Mouse (Mus musculus): Measurements from ENCODE around the gene Dyx1c1. TPM values are rescaled to one million over a fixed set of nuclear protein-coding genes. Genes with fewer than 3 reads are reported as not detected.

Dyx1c1 gene
- polyA plus RNA-seq, 1 experiment = 0.23 TPM

DNA sequence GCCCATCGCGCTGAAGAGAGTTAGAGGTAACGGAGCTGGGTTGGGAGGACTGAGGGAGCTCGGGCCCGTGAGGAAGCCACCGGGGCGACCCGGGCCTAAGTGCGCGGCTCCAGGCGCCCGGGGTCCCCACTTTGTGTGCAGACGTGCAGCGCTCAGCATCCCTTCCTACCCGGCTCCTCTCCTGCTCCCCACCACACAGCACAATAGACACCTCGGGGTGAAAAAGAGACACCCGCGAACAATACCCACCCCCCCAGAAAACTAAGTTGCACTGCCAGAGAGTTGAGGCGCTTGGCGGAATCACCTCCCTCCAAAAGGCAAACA, 32.7 kb upstream of the Dyx1c1 start:
- TF ChIP-seq CTCF (IDR thresholded peaks at IDR 0.05; ENCODE audit: extremely low read depth, insufficient read depth, insufficient read length, insufficient replicate concordance) = no peak
- TF ChIP-seq POLR2A (IDR thresholded peaks at IDR 0.05; ENCODE audit: low read depth, low read length) = no peak
- H3K27me3 ChIP-seq (ENCODE audit: control insufficient read depth, insufficient read depth, low read length) = peaks cover 15% of the 10 kb centered on the region
- no peaks in the 10 kb centered on the region for H3K36me3 ChIP-seq (ENCODE audit: control insufficient read depth, insufficient read depth, low read length)
- H3K4me3 ChIP-seq (ENCODE audit: extremely low read depth, insufficient read depth, insufficient read length) = peak overlapping the region; percentile 27; the same call in 1 of the 2 replicates
- no peak overlapping the region for H3K27ac ChIP-seq (ENCODE audit: insufficient read depth, low read length)
- no peaks in the 10 kb centered on the region; the same call in 1 of the 2 replicates for H3K4me1 ChIP-seq (ENCODE audit: control insufficient read depth, insufficient read depth, insufficient read length)
- DNase-seq (ENCODE audit: low read depth in 1 of 2, low spot score in 2 of 2) = no peak
- WGBS = 11% methylated on average over 20 of the region's 20 CpGs

DNA sequence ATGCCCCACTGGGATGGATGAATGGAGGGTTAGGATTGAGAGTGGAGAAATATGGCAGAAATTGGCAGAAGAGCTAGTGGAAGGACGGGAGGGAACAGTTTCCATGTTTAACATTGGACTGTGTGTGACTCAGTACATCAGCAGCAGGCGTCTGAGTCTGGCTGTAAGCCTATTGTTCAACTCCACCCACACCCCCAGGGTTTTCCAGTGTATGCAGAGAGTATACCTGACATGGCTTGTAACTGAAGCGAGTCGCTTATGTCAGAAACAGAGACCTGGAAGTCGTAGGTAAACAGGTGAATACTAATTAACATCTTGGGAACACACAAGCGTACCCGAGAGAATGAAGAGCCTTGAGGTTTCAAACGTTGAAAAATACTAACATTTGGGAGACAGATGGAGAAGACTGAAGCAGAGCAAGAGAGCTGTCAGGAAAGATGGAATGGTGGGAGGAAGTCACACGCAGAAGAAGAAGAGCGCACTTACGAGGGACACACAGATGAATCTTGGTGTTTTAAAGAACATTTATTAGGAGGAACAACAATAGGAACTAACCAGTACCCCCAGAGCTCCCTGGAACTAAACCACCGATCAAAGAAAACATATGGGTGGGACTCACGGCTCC, 27.3 kb upstream of the Dyx1c1 start:
- no peak for TF ChIP-seq CTCF (IDR thresholded peaks at IDR 0.05; ENCODE audit: extremely low read depth, insufficient read depth, insufficient read length, insufficient replicate concordance)
- no peaks in the 10 kb centered on the region; the same call in none of the 2 replicates for H3K27me3 ChIP-seq (ENCODE audit: control insufficient read depth, insufficient read depth, low read length)
- no peaks in the 10 kb centered on the region for H3K4me1 ChIP-seq (ENCODE audit: control insufficient read depth, insufficient read depth, insufficient read length)
- no peak overlapping the region for H3K4me3 ChIP-seq (ENCODE audit: extremely low read depth, insufficient read depth, insufficient read length)
- H3K27ac ChIP-seq (ENCODE audit: insufficient read depth, low read length) = no peak overlapping the region
- 83% methylated on average over 13 of the region's 13 CpGs for WGBS
- H3K36me3 ChIP-seq (ENCODE audit: control insufficient read depth, insufficient read depth, low read length) = no peaks in the 10 kb centered on the region
- no peak for DNase-seq (ENCODE audit: low read depth in 1 of 2, low spot score in 2 of 2)

DNA sequence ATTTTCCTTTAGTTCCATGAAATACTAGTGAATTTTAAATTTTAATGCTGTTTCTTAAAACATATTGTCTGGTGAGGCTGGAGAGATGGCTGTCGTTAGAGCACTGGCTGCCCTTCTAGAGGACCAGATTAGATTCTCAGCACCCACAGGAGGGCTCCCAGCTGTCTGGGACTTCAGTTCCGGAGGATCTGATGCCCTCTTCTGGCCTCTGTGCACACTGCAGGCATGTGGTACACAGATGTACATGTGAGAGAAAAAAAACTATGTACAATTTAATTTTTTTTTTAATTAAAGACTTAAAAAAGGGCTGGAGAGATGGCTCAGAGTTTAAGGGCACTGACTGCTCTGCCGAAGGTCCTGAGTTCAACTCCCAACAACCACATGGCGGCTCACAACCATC, 23.3 kb upstream of the Dyx1c1 start:
- no peak for DNase-seq (ENCODE audit: low read depth in 1 of 2, low spot score in 2 of 2)
- Histone ChIP-seq H3K27ac (ENCODE audit: insufficient read depth, low read length) (no peak overlapping the region), H3K27me3 (ENCODE audit: control insufficient read depth, insufficient read depth, low read length) (no peaks in the 10 kb centered on the region; the same call in 1 of the 2 replicates), H3K36me3 (ENCODE audit: control insufficient read depth, insufficient read depth, low read length) (no peaks in the 10 kb centered on the region), H3K4me3 (ENCODE audit: extremely low read depth, insufficient read depth, insufficient read length) (no peak overlapping the region), H3K4me1 (ENCODE audit: control insufficient read depth, insufficient read depth, insufficient read length) (no peaks in the 10 kb centered on the region)
- TF ChIP-seq POLR2A (IDR thresholded peaks at IDR 0.05; ENCODE audit: low read depth, low read length) (no peak), CTCF (IDR thresholded peaks at IDR 0.05; ENCODE audit: extremely low read depth, insufficient read depth, insufficient read length, insufficient replicate concordance) (no peak)
- 89% methylated on average over 4 of the region's 4 CpGs for WGBS

DNA sequence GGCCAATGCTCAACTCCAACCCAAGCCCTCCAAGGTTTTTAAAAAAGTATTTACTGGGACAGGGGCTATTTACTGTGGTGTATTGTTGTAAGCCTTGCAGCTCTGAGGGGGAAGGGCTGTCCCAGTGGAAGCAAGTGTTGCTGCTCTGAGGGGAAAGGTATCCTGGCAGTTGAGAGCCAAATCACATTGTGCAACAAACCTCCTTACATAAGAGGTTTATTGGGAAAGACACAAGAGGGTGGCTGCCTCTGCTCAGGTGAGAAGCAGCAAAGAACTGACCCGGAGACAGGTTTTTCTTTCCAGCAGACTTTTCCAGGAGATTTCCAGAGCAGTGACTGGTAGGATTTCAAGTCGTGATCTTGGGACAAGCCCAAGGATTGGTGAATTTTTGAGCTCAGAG, 22.3 kb upstream of the Dyx1c1 start:
- WGBS = 90% methylated on average over 2 of the region's 2 CpGs
- no peak overlapping the region for H3K4me3 ChIP-seq (ENCODE audit: extremely low read depth, insufficient read depth, insufficient read length)
- no peak for DNase-seq (ENCODE audit: low read depth in 1 of 2, low spot score in 2 of 2)
- no peaks in the 10 kb centered on the region; the same call in 1 of the 2 replicates for H3K27me3 ChIP-seq (ENCODE audit: control insufficient read depth, insufficient read depth, low read length)
- H3K27ac ChIP-seq (ENCODE audit: insufficient read depth, low read length) = no peak overlapping the region
- H3K36me3 ChIP-seq (ENCODE audit: control insufficient read depth, insufficient read depth, low read length) = no peaks in the 10 kb centered on the region
- no peak for TF ChIP-seq CTCF (IDR thresholded peaks at IDR 0.05; ENCODE audit: extremely low read depth, insufficient read depth, insufficient read length, insufficient replicate concordance)
- TF ChIP-seq POLR2A (IDR thresholded peaks at IDR 0.05; ENCODE audit: low read depth, low read length) = no peak
- no peaks in the 10 kb centered on the region for H3K4me1 ChIP-seq (ENCODE audit: control insufficient read depth, insufficient read depth, insufficient read length)

DNA sequence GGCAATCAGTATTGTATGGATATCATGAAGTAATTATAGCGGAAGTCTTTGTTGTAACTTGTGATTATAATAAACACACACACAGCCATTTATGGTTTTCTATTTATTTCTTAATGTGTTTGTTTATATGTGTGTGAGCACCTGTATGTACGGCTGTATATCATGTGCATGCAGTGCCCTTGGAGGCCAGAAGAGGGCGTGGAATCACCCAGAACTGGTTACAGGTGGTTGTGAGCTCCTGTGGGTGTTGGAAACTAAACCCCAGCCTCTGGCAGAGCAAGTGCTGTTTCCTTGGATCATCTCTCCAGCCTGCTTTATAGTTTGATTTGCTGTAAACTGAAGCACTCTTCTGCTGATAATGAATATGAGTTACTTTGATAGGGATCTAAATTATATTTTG, 15.2 kb upstream of the Dyx1c1 start:
- Histone ChIP-seq H3K36me3 (ENCODE audit: control insufficient read depth, insufficient read depth, low read length) (no peaks in the 10 kb centered on the region), H3K27ac (ENCODE audit: insufficient read depth, low read length) (no peak overlapping the region), H3K4me3 (ENCODE audit: extremely low read depth, insufficient read depth, insufficient read length) (no peak overlapping the region), H3K27me3 (ENCODE audit: control insufficient read depth, insufficient read depth, low read length) (no peaks in the 10 kb centered on the region), H3K4me1 (ENCODE audit: control insufficient read depth, insufficient read depth, insufficient read length) (no peaks in the 10 kb centered on the region)
- WGBS = 76% methylated on average over 3 of the region's 3 CpGs
- no peak for TF ChIP-seq POLR2A (IDR thresholded peaks at IDR 0.05; ENCODE audit: low read depth, low read length)
- TF ChIP-seq CTCF (IDR thresholded peaks at IDR 0.05; ENCODE audit: extremely low read depth, insufficient read depth, insufficient read length, insufficient replicate concordance) = no peak
- DNase-seq (ENCODE audit: low read depth in 1 of 2, low spot score in 2 of 2) = no peak

DNA sequence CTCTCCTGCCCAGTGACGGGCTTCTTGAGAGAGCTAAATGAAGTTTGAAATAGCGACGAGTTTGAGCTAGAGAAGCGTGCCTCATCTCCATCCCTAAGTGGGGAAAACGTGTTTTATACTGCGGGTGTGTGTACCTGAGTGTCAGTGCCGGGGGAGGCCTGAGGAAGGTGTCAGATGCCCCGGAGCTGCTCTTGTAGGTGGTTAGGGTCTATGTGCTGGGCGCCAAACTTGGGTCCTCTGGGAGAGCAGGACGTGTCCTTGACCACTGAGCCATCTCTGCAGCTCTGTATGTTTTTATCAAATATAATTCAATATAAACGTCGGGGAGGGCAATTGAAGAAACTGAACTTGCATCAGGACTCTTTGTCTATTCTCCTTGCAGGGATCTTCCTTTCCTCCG, 14.3 kb upstream of the Dyx1c1 start:
- Histone ChIP-seq H3K4me3 (ENCODE audit: extremely low read depth, insufficient read depth, insufficient read length) (no peak overlapping the region), H3K27me3 (ENCODE audit: control insufficient read depth, insufficient read depth, low read length) (no peaks in the 10 kb centered on the region), H3K27ac (ENCODE audit: insufficient read depth, low read length) (no peak overlapping the region), H3K36me3 (ENCODE audit: control insufficient read depth, insufficient read depth, low read length) (no peaks in the 10 kb centered on the region), H3K4me1 (ENCODE audit: control insufficient read depth, insufficient read depth, insufficient read length) (no peaks in the 10 kb centered on the region)
- WGBS = 93% methylated on average over 13 of the region's 13 CpGs
- no peak for TF ChIP-seq POLR2A (IDR thresholded peaks at IDR 0.05; ENCODE audit: low read depth, low read length)
- no peak for TF ChIP-seq CTCF (IDR thresholded peaks at IDR 0.05; ENCODE audit: extremely low read depth, insufficient read depth, insufficient read length, insufficient replicate concordance)
- no peak for DNase-seq (ENCODE audit: low read depth in 1 of 2, low spot score in 2 of 2)

DNA sequence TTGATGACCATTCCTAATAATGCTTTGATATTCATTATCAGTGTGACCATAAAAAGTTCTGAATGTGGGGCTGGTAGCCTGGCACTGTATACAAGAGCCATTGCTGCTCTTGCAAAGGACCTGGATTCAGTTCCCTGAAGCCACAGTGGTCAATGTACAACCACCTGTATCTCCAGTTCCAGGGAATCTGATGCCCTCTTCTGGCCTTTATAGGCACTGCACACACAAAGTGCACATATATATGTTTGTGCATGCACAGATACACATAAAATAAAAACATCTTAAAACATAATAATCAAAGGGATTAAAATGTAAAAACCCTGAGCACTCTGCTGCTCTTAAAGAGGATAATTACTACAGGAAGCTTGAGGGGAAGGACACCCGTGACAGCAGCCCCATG, 11.6 kb upstream of the Dyx1c1 start:
- no peak for TF ChIP-seq CTCF (IDR thresholded peaks at IDR 0.05; ENCODE audit: extremely low read depth, insufficient read depth, insufficient read length, insufficient replicate concordance)
- TF ChIP-seq POLR2A (IDR thresholded peaks at IDR 0.05; ENCODE audit: low read depth, low read length) = no peak
- H3K27me3 ChIP-seq (ENCODE audit: control insufficient read depth, insufficient read depth, low read length) = no peaks in the 10 kb centered on the region
- no peak for DNase-seq (ENCODE audit: low read depth in 1 of 2, low spot score in 2 of 2)
- H3K4me3 ChIP-seq (ENCODE audit: extremely low read depth, insufficient read depth, insufficient read length) = no peak overlapping the region
- WGBS = 97% methylated on average over 1 of the region's 1 CpGs
- H3K36me3 ChIP-seq (ENCODE audit: control insufficient read depth, insufficient read depth, low read length) = no peaks in the 10 kb centered on the region
- no peak overlapping the region for H3K27ac ChIP-seq (ENCODE audit: insufficient read depth, low read length)
- no peaks in the 10 kb centered on the region for H3K4me1 ChIP-seq (ENCODE audit: control insufficient read depth, insufficient read depth, insufficient read length)

All from spleen, adult 2 months (tissue).